Mouse (Mus musculus) adrenal gland, postnatal 25 days (tissue): Measurements from ENCODE around the gene Chfr. TPM values are rescaled to one million over a fixed set of nuclear protein-coding genes. Genes with fewer than 3 reads are reported as not detected.

Experiments used
- DNase-seq: peaks from one replicate; pipeline ENCODE4 v3.0.0; 2021; ENCODE audit warnings: mixed read lengths
- long read RNA-seq: library from polyadenylated mRNA; stranded (forward); transcript quantifications from one replicate; pipeline ENCODE4 v2.0.0, GENCODE M21; 2021
- total RNA-seq: library from RNA; stranded (reverse); gene quantifications from 2 replicates; pipeline ENCODE4 v1.2.3, GENCODE M21; 2021

Gene Chfr
- 43.0 and 44.0 TPM in 2 replicates for total RNA-seq
- long read RNA-seq, transcript Chfr-202 (18 exons, 3,159 nt), result major isoform, 10 of 37 reads
- long read RNA-seq, partial matches to known transcripts, result 7 of 37 reads
- long read RNA-seq, other reads (novel, unspliced or antisense), result 12 of 37 reads

DNA sequence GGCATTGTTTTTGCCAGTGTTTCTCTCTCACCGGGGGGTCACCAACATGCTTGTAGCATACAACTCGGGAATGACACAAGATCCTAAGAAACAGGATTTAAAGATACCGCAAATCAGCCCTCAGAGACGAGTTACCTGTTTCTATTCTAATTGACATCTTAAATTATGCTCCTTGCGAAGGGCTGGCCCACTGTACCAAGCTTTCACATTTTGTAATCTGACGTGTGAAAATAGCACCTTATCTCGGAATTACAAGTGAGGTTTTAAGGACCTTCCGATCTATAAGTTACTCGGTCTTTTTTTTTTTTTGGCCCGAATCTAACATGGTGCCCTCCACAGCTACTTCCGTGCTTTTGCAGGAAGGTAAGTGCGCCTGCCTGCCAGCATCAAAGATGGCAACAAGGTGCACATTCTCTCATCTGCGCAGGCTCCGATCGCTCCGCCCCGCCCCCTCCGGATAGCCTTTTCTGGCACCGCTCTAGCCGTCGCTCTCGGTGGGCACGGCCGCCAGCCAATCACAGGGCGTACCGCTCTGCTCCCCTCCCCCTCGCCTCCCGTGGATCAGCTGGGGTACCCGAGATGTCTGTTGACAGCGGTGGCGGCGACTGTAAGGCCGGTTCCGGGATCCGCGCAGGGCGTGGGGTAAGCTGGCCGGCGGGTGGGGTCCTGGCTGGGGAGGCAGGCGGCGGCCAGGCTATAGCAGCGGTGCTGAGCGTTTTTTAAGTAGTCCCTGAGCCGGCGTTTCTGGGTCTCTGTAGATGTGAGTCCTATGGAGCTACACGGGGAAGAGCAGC is at the start of gene Chfr:
TSS of gene Chfr (plus strand) at position 550 of the 794 bp plus-strand sequence.
- DNase-seq, result peak; percentile 99

- no peak for DNase-seq
Observed at GRCm38 (mm10) chr5:110086161-110086866, 49.3 kb upstream of the Chfr start.

DNA sequence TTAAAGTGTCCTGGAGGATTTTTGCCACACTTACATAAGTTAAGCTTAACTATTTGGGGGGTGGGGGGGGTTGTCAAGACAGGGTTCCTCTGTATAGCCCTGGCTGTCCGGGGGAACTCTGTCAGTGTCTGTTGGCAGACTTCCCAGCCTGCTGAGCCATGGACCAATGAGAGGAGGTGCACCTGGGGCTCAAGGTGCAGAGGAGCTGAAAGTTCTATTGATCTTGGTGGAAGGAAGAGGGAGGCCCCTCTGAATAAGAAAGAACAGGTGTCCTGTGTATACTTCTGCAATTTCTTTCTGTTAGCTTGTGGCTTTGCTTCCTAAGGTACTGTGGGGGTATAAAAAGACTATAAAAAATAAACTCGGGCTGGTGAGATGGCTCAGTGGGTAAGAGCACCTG is 44.1 kb upstream of the Chfr start:
- DNase-seq, result no peak

- peak; percentile 78 for DNase-seq
Observed at GRCm38 (mm10) chr5:110094030-110094846, 41.4 kb upstream of the Chfr start, which contains the start of gene Gm35315. Gm35315 (minus strand) TSS chr5:110094420.

DNA sequence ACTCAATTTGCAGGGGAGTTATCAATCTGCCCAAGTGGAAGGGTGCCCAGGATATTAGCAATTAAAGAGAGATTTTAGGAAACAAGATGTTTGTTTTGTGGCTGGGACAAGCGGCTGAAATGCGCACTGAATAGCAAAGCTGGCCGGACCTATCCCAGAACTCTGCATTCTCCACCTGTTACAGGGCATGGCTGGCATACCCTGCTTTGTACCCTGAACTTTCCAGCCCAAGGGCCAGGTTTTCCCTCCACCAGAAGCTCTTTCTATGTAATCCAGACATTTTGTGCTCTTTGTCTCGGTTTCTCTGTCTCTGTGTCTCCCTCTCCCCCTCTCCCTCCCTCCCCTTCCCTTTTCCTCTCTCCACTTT is 40.8 kb upstream of the Chfr start:
- no peak for DNase-seq

GRCm38 (mm10) chr5:110098991-110099477 is 36.6 kb upstream of the Chfr start:
- DNase-seq, result no peak

GRCm38 (mm10) chr5:110099656-110100580 is 35.7 kb upstream of the Chfr start, which contains the start of gene Plcxd1:
Plcxd1 (plus strand) TSS chr5:110099969.
- no peak for DNase-seq

GRCm38 (mm10) chr5:110100921-110101631 is 34.6 kb upstream of the Chfr start:
- DNase-seq, result peak; percentile 14

DNA sequence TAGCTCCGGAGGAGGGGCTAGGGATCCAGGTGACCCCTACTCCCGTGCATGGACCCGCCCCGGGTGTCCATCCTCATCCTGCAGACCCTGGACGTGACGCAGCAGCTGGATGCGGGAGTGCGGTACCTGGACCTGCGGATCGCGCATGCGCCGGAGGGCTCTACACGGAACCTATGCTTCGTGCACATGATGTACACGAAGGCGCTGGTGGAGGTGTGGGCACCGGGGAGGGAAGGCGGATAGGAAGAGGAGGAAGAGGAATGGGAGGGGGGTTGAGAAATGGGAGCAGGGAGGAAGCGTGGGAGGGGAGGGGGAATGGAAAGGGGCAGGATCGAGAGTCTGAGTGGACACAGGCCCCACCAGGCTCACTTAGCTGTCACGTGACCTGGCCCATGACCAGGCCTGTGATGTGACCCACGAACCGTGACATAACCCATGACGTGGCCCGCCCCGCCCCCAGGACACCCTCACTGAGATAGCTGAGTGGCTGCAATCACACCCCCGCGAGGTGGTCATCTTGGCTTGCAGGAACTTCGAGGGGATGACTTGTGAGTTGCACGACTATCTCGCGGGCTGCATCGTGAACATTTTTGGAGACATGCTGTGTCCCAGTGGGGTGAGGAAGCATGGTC is 33.8 kb upstream of the Chfr start:
- DNase-seq, result peak; percentile 38

DNA sequence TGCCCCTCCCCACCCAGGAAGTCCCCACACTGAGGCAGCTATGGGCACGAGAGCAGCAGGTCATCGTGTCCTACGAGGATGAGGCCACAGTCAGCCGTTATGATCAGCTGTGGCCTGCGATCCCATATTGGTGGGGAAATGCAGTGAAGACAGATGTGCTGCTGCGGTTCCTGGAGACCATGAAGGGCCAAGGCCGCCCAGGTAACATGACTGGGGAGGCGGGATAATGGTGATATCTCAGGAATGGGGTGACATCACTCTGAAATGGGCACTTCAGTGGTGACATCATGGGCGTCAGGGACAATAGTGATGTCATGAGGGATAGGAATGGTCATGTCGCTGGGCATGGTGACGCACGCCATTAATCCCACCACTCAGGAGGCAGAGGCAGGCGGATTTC is 33.2 kb upstream of the Chfr start:
- DNase-seq, result no peak

DNA sequence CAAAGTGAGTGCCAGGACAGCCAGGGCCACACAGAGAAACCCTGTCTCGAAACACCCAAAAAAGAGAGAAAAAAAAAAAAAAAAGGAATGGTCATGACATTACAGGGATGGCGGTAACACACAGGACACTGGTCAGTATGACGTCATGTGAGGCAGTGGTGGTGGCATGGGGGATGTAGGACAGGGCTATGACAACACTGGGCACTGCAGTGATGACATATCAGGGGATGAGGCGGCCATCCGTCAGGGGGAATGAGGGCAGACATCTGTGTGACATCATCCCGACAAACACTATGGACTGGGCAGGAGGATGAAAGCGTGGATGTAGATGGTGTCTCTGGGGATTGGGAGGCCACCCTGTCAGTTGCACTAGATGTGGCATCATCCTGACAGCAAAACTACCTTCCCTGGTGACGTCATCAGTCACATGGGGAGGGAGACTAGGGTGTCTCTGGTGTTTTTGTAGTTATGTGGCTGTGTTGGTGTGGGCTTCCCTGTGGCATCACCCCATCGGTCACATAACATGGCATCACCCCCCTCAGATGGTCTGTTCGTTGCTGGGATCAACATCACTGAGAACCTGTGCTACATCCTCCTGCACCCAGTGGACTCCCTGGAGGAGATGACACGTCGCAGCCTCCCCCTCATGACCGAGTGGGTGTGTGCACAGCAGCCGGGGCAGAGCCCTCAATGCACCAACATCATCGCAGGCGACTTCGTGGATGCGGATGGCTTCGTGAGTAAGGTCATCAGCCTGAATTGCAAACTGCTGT is 32.6 kb upstream of the Chfr start:
- no peak for DNase-seq

DNA sequence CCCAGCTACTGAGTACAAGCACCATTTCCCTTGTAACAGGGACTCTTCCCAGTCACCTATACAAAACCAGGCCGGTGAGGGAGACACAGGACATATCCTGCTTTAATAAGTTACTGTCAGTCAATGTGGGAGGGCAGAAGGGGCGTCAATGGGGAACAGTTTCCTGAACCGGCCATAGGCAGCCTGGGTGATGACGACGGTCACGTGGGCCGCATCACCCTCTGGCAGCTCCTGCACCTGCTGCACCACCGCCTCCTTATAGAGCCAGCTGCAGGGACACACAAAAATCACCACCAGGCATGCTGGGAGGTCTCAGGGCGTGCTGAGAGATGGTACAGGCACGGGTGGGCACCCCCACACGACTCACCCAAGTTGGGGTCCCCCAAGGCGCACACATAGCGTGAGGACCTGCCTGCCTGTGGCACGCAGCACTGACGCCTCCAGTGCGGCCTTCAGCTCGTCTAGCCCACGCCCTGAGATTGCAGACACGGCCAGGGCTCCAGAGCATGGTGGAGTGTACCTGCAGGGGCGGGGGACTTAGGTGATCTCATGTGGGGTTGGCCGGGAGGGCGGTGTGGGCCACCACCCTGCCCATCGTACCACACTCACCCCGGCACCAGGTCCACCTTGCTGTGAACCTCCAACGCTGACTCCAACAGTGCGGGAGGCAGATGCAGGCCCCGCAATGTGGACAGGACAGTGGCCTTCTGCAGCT is 31.6 kb upstream of the Chfr start:
- no peak for DNase-seq

GRCm38 (mm10) chr5:110104616-110105380 is 30.8 kb upstream of the Chfr start:
- DNase-seq, result no peak

GRCm38 (mm10) chr5:110106140-110106871 is 29.3 kb upstream of the Chfr start:
- DNase-seq, result no peak

DNA sequence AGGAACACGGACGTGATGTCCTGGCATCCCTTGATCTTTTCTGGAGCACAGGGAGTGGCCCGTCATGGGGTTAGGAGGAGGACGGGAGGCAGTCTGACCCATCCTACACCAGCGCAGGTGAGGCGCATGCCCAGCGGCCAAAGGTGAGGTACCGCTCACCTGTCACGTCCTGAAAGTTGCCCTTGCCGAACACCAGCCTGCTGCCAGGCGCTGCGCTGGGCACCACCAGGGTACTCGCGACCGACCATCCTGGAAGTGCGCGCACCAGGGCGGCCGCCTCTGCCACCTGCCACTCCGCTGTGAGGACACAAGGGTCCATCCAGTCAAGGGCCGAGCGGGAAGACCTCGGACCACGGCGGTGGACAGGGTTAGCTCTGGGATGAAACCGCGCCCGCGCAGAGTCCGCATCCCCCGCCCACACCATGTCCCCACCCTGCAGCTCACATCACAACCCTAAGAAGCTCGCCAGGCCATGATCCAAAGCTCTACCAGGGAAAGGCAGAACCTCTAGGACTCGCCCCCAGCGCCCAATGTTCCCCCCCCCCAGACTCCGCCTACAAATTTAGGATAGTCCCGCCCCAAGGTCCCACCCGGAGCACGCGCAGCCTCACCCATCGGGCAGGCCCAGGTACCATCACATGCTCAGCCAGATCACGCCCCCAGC is 28.6 kb upstream of the Chfr start:
- DNase-seq, result no peak

DNA sequence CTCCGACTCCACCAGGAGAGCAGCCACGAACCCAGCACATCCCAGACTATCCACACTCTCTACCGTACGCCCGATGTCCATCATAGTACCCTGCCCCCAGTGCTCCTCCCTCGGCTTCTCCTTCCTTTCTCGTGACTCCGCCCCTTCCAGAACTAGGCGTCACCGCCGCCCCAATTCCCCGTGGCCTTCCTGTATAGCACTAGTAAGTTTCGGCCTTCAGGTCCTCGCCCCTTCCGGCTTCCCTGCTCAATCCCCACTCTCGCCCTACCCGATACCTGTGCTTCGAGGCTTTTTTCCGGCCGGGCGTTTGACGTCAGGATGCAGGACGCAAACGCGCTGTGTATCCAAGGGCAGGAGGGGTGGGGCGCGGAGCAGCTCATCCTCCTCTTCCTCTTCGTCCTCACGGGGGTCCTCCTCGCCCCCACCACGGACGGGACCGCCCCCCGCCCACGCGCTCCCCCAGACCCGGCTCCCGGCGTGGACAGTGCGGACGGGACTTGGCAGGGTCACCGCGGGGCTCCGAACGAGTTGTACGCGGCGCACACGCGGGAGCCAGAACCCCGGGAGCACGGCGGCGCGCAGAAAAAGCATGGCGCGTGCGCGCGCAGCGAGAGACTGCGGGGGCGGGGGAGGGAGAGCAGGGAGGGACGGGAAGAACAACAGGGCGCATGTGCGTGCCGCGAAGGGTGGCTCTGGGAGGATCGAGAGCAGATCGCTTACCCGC is 27.9 kb upstream of the Chfr start, which contains the start of gene Gtpbp6:
TSS of gene Gtpbp6 (minus strand) at position 617 of the 724 bp plus-strand sequence.
- peak; percentile 95 for DNase-seq
